Mouse (Mus musculus): ENCODE results near the gene Kif17.
A peak's percentile ranks its signal among the peaks of the same experiment; 100 is the strongest.

Kif17 gene

GRCm38 (mm10) chr4:138250088-138250960 lies at the start of gene Kif17, which contains the start of gene Sh2d5:
Gene Kif17 (plus strand): TSS chr4:138250435.
Gene Sh2d5 (plus strand): TSS chr4:138250403.
- DNase-seq (ENCODE audit: low spot score), result peak; percentile 93

DNA sequence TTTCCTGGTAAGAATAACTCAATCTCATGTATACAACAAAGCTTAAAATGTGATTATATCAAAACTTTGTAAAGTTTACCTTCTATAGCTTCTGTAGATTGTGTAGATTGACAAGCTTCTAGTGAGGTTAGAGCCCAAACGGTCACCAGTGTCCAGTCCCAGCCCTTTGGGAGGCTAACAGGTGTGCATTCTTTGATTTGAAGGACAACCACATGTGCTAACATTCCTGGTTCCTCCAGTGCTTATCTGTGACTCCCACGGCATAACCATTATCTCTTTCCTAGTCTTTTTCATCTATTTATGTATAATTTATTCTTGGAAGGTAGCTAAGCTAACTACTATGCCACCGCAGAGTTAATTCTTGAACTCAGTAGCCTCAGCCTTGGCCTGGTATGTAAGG lies 49.5 kb upstream of the Kif17 start:
- no peak for DNase-seq (ENCODE audit: low spot score)

- DNase-seq (ENCODE audit: low spot score), result no peak
These were observed 48.5 kb upstream of the Kif17 start for GRCm38 (mm10) chr4:138201696-138202095.

DNA sequence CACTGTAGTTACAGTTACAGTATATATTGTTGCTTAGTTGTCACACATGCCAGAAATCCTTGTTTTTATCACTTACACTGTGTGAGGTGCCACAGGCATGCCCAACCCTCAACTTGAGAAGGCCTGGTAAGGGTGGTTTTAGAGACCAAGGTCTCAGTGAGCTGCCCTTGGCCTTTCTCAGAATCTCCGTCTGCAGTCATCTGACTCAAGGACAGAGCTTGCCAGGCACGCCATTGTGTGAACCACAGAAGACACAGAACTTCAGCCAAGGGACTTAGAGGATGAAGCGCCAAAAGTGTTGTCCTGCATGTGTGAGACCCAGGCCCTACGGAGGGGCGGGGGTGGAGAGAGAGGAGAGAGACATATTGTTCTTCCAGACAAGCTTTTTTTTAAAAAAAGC lies 40.1 kb upstream of the Kif17 start:
- no peak for DNase-seq (ENCODE audit: low spot score)

DNA sequence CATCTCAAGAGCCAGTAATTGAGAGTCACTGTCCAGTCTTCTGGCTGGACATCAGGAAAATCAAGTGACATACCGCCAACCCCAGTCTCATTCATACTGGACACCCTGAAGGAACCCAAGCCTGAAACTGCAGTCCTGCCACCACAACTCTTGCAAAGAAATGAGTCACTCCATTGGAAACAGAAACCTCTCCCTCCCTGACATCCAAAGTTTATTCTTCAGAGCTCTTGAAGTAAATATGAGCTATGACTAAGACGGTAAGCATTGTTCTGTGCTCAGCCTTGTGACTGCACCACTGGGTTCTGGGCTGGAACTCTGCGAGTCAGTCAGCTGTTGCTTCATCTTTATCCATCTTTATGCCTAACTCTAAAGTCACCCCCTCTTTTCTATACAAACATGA lies 36.4 kb upstream of the Kif17 start:
- DNase-seq (ENCODE audit: low spot score), result no peak

- DNase-seq (ENCODE audit: low spot score), result no peak
These were observed 34.5 kb upstream of the Kif17 start for GRCm38 (mm10) chr4:138215671-138216199.

- DNase-seq (ENCODE audit: low spot score), result peak; percentile 82
These were observed 33.9 kb upstream of the Kif17 start, which contains the start of gene Hp1bp3 for GRCm38 (mm10) chr4:138216200-138216890. Gene Hp1bp3 (plus strand): TSS chr4:138216296.

DNA sequence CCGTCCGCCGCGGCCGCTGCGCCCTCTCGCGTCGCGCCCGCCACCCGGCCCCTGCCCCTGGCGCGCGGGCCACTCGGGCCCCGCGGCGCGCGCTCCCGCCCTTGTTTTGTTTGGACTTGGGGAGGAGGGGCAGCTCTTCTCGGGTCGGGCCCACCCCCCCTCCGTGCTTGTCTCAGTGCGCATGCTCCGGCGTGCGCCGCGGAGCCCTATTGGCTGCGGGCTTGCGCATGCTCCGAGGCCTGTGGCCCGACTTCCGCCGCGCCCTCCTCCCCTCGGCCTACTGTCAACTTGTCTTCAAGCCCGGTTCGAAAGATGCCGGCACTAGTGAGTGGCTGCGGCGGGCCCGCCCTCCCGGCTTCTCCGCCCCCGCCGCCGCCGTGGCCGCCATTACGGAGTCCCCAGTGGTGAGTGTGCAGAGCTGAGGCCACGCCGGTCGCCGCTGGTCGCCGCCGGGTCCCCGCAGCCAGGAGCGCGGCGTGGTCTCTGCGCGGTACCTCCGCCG lies 33.3 kb upstream of the Kif17 start:
- DNase-seq (ENCODE audit: low spot score), result peak; percentile 98

DNA sequence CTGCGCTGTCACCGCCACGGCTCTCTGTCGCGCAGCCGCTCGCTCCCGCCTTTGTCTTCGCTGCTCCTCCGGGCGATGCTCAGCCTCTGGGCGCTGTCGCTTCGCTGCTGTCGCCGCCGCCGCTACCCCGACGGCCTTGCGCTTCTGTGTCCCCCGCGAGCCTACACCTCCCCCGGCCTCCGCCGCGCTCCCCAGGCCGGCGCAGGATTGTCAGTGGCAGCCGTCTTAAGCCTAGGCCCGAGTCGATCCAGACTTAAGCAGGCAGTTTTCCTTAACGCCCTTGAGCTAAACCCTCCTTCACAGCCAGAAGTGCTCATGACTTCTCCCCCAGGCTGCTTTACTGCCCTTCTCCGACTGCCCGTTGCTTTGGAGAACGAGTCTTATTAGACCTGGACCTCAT lies 32.8 kb upstream of the Kif17 start:
- no peak for DNase-seq (ENCODE audit: low spot score)

- no peak for DNase-seq (ENCODE audit: low spot score)
These were observed 32.1 kb upstream of the Kif17 start for GRCm38 (mm10) chr4:138217951-138218685.

- DNase-seq (ENCODE audit: low spot score), result no peak
These were observed 30.9 kb upstream of the Kif17 start for GRCm38 (mm10) chr4:138219331-138219730.

GRCm38 (mm10) chr4:138220761-138221160 lies 29.5 kb upstream of the Kif17 start:
- DNase-seq (ENCODE audit: low spot score), result no peak

GRCm38 (mm10) chr4:138221406-138221805 lies 28.8 kb upstream of the Kif17 start:
- DNase-seq (ENCODE audit: low spot score), result no peak

DNA sequence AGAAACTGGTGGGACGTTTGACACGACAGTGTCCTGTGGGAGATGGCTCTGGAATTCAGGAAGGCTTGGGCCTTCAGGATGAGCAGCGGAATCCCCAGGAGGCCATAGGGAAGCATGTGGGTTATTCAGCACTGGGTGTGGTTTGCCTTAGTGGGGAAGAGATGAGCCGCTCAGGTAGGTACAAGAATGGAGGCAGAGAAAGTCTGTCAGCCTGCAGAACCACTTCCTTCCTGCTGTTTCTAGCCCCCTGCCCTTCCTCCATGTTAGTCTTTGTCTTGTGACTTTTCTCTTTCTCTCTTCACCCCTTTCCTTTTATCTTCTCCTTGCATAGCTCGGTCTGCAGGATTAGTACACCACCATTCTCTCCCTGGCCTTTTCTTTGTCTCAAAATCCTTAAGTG lies 27.8 kb upstream of the Kif17 start:
- no peak for DNase-seq (ENCODE audit: low spot score)

- no peak for DNase-seq (ENCODE audit: low spot score)
These were observed 26.6 kb upstream of the Kif17 start for GRCm38 (mm10) chr4:138223623-138224022.

- DNase-seq (ENCODE audit: low spot score), result no peak
These were observed 3.2 kb upstream of the Kif17 start for GRCm38 (mm10) chr4:138246756-138247665.

- DNase-seq (ENCODE audit: low spot score), result peak; percentile 85
These were observed 1.6 kb downstream of the Kif17 start for GRCm38 (mm10) chr4:138251819-138252218.

- no peak for DNase-seq (ENCODE audit: low spot score)
These were observed 2.0 kb downstream of the Kif17 start for GRCm38 (mm10) chr4:138252231-138252630.

DNA sequence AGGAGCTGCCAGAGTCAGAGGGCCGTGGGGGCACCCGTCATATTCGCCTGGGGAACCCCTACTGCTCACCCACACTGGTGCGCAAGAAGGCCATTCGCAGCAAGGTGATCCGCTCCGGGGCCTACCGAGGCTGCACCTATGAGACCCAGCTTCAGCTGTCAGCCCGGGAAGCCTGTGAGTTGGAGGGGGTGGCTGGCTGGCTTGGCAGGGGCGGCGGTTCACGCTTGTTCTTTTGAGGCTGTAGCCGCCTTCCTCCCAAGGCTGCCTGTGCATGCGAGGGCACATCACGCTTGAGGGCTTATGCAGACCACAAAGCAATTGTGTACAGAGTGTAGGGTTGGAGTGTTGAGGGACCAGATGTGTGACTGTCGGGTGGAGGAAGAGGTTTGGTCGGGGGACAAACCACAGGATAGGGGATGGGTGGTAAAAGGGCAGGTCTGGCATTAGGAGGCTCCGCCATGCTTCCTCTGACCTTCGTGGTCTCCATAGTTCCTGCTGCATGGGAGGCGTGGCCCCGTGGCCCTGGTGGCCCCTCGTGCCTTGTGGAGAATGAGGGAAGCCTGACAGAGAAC lies 7.0 kb downstream of the Kif17 start:
- DNase-seq (ENCODE audit: low spot score), result no peak

GRCm38 (mm10) chr4:138258663-138259062 lies 8.4 kb downstream of the Kif17 start:
- no peak for DNase-seq (ENCODE audit: low spot score)

DNA sequence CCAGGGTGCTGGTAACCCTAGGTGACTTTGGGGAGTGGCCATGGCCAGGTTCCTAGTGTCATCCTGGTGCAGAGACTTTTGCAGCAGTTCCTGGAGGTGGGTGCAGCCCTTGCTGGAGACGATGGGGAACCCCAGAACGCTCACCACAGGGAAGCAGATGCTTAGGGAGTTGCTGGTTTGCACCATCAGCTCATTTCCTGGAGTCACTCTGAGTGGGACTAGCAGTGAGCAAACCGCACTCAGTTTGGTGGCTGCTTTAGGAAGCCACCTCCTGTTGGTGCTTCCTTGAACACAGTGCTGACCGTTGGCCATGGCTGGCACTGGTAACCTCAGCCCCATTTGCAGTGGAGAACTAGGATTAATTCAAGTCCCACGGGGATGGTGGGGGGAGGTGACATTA lies 9.2 kb downstream of the Kif17 start:
- no peak for DNase-seq (ENCODE audit: low spot score)

All from embryo, embryonic 10 days (tissue).